Mouse (Mus musculus) midbrain, embryonic 15.5 days (tissue): Measurements from ENCODE around the gene Fn1. TPM values are rescaled to one million over a fixed set of nuclear protein-coding genes. Genes with fewer than 3 reads are reported as not detected.

Experiments used
- ATAC-seq: fragments of 200-750 bp; cut with Nextera tagmentation; replicated peaks from 2 replicates; pipeline ENCODE4 v1.8.0; 2017; ENCODE audit warnings: moderate TSS enrichment
- H3K27ac ChIP-seq: fragments of 300-500 bp; sonication (generic); 2 replicates; pipeline ENCODE4 v1.5.1; 2015; ENCODE audit warnings: mild to moderate bottlenecking, inconsistent platforms
- H3K27me3 ChIP-seq: fragments of 300-500 bp; sonication (generic); replicated peaks from 2 replicates; pipeline ENCODE4 v1.6.1; 2015; ENCODE audit warnings: inconsistent platforms
- H3K36me3 ChIP-seq: fragments of 300-500 bp; sonication (generic); replicated peaks from 2 replicates; pipeline ENCODE4 v1.6.1; 2015; ENCODE audit warnings: inconsistent platforms
- H3K4me1 ChIP-seq: fragments of 300-500 bp; sonication (generic); 2 replicates; pipeline ENCODE4 v1.6.1; 2015; ENCODE audit warnings: inconsistent platforms
- H3K4me2 ChIP-seq: fragments of 300-500 bp; sonication (generic); 2 replicates; pipeline ENCODE4 v1.6.1; 2015; ENCODE audit warnings: inconsistent platforms, mild to moderate bottlenecking, moderate library complexity
- H3K4me3 ChIP-seq: fragments of 300-500 bp; sonication (generic); 2 replicates; pipeline ENCODE4 v1.5.1; 2015; ENCODE audit warnings: mild to moderate bottlenecking, inconsistent platforms
- H3K9ac ChIP-seq: fragments of 300-500 bp; sonication (generic); 2 replicates; pipeline ENCODE4 v1.6.1; 2015; ENCODE audit warnings: mild to moderate bottlenecking, inconsistent platforms
- H3K9me3 ChIP-seq: fragments of 300-500 bp; sonication (generic); 2 replicates; pipeline ENCODE4 v1.6.1; 2016; ENCODE audit warnings: inconsistent platforms
- WGBS: fragments of 180-500 bp; shearing (Covaris S2); methylation state at CpG from one replicate; pipeline ENCODE4 v1.1.7; 2015; ENCODE audit warnings: mixed read lengths; 5-methylcytosine and 5-hydroxymethylcytosine counted together
- polyA plus RNA-seq: library from polyadenylated mRNA; unstranded; fragments of >200 nt; fragmentation: Nextera tagmentation; extraction: Ambion mirVana; gene quantifications from 2 replicates; pipeline ENCODE4 v1.2.1, GENCODE M21; 2015

Fn1 gene
- polyA plus RNA-seq, 1 experiment from 2014 or later = 41.2 TPM

DNA sequence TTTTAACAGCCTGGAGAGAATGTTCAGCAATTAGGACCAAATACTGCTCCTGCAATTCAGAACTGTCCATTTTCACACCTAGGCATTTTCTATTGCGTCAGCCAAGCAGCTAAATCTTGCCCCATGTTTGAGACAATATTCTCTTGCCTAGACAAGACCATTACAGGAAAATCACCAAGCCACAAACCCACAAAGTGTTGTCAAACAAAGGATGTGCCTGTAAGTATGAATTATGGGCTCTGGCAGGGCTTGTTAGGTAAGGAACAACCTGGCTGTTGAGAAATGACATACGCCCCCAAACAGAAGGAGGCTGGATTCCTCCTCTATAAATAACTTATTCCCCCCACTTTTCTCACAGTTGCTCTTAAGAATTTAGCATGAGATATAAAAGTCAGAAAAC is 31.5 kb downstream of the Fn1 start:
- no peak for ATAC-seq
- Histone ChIP-seq H3K4me1 (no peaks in the 10 kb centered on the region), H3K9me3 (no peaks in the 10 kb centered on the region), H3K4me2 (no peak overlapping the region), H3K9ac (no peak overlapping the region), H3K27me3 (0 out of 2 replicates have a peak, but pooled peaks cover 6% of the 10 kb centered on the region), H3K36me3 (no peaks in the 10 kb centered on the region), H3K27ac (no peak overlapping the region), H3K4me3 (no peak overlapping the region)
- 98% methylated on average over 2 of the region's 2 CpGs for WGBS

DNA sequence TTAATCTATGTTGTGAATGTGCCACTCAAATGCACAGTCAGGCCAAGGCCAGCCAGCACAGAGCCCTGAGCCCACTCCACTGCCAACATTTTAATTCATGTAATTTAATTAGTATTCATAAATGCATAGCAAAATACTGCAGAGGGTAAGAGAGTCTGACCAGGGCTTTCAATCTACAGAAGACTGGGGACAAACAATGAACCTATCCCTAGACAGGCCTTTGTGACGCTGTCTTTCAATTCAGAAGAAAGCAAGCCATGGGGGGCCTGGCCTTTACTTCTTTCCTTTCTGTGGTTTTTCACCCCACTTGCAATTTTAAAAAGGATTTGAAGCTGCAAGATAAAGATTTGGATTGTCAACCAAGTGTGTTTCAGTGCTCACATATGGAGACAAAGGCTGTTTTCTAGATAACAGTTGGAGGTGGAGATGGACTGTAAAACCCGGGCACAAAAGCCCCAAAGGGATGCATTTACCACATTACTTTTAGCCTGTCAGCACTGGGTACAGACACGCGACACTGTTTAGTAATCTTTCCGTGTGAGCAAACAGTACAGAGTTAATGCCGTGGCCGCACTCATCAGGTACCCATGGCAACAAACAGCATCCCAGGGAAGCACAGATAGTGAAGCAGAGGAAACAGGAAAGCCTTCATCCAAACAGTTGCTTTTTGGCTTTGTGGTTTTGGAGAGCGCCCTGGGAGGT is 38.3 kb downstream of the Fn1 start:
- peak overlapping the region; percentile 68 for H3K27ac ChIP-seq
- H3K4me3 ChIP-seq = no peak overlapping the region
- no peak overlapping the region for H3K9ac ChIP-seq
- peaks cover 17% of the 10 kb centered on the region for H3K4me1 ChIP-seq
- no peaks in the 10 kb centered on the region; the same call in 1 of the 2 replicates for H3K27me3 ChIP-seq
- no peaks in the 10 kb centered on the region for H3K36me3 ChIP-seq
- WGBS = 16% methylated on average over 8 of the region's 8 CpGs
- ATAC-seq = peak; percentile 96
- peak overlapping the region; percentile 17 for H3K4me2 ChIP-seq
- H3K9me3 ChIP-seq = no peaks in the 10 kb centered on the region

DNA sequence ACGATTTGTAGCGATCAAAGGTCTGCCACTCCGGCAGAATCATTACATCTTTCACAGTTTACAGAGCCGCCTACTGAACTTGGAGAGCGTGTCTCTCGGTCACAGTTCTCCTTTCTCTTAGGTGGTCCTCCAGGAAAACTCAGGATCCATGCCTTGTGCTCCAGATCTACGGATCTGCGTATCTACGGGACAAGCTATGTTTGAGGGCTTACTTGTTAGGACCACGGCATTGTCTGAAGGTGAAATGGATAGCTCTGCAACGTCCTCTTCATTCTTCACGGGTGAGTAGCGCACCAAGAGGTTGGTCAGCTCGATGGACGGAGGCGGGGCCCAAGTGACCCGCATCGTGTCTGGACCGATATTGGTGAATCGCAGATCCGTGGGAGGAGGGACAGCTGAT is 40.7 kb downstream of the Fn1 start:
- H3K4me1 ChIP-seq = peaks cover 17% of the 10 kb centered on the region
- H3K9ac ChIP-seq = no peak overlapping the region
- H3K27me3 ChIP-seq = no peaks in the 10 kb centered on the region; the same call in 1 of the 2 replicates
- no peaks in the 10 kb centered on the region for H3K36me3 ChIP-seq
- WGBS = 97% methylated on average over 21 of the region's 21 CpGs
- no peaks in the 10 kb centered on the region for H3K9me3 ChIP-seq
- no peak overlapping the region for H3K4me3 ChIP-seq
- no peak for ATAC-seq
- no peak overlapping the region for H3K4me2 ChIP-seq
- H3K27ac ChIP-seq = no peak overlapping the region

DNA sequence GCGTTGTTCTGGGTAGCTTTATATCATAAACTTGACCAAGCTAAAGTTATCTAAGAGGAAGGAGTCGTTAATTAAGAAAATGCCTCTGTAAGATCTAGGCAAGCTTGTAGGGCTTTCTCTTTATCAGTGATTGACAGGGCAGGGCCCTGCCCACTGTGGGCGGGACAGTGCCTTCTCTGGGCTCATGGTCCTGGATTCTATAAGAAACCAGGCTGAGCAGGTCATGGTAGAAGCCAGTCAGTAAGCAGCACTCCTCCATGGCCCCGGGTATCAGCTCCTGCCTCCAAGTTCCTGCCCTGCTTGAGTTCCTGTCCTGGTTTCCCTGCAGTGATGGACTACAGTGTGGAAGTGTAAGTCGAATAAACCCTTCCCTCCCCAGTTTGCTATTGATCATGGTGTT is 43.1 kb downstream of the Fn1 start:
- Histone ChIP-seq H3K4me2 (no peak overlapping the region), H3K4me1 (peaks cover 11% of the 10 kb centered on the region), H3K4me3 (no peak overlapping the region), H3K9me3 (no peaks in the 10 kb centered on the region), H3K27me3 (no peaks in the 10 kb centered on the region; the same call in 1 of the 2 replicates), H3K36me3 (no peaks in the 10 kb centered on the region), H3K27ac (no peak overlapping the region), H3K9ac (no peak overlapping the region)
- WGBS = 93% methylated on average over 5 of the region's 5 CpGs
- no peak for ATAC-seq

DNA sequence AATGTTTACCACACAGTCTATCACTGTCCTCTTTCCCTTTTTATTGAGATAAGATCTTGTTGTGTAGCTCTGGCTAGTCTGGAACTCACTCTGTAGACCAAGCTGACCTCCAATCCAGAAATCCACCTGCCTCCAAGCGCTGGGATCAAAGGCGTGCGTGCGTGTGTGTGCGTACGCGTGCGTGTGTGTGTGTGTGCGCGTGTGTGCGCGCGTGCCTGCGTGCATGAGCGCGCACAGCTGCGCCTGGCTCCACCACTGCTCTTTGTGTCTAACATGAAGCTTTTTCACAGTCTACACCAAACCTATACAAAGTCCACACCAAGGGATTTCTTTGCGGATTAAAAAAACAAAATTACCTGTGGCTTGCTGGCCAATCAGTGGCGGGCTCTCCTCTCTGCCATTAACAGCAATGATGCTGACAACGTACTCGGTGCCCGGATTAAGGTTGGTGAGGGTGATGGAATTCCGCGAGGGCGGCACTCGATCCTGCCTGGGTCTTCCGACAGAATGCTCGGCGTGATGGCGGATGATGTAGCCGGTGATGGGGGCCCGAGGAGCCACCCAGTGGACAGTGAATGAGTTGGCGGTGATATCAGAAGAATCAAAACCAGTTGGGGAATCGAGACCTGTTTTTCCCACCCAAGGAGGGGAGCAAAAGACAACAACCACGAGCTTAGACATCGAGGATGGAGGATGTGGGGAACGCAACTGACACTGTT is 43.8 kb downstream of the Fn1 start:
- H3K9ac ChIP-seq = no peak overlapping the region
- H3K36me3 ChIP-seq = no peaks in the 10 kb centered on the region
- H3K27me3 ChIP-seq = no peaks in the 10 kb centered on the region; the same call in 1 of the 2 replicates
- no peak overlapping the region for H3K27ac ChIP-seq
- WGBS = 97% methylated on average over 37 of the region's 37 CpGs
- no peaks in the 10 kb centered on the region for H3K9me3 ChIP-seq
- no peak for ATAC-seq
- H3K4me2 ChIP-seq = no peak overlapping the region
- H3K4me1 ChIP-seq = peaks cover 4% of the 10 kb centered on the region; the same call in 1 of the 2 replicates
- H3K4me3 ChIP-seq = no peak overlapping the region

DNA sequence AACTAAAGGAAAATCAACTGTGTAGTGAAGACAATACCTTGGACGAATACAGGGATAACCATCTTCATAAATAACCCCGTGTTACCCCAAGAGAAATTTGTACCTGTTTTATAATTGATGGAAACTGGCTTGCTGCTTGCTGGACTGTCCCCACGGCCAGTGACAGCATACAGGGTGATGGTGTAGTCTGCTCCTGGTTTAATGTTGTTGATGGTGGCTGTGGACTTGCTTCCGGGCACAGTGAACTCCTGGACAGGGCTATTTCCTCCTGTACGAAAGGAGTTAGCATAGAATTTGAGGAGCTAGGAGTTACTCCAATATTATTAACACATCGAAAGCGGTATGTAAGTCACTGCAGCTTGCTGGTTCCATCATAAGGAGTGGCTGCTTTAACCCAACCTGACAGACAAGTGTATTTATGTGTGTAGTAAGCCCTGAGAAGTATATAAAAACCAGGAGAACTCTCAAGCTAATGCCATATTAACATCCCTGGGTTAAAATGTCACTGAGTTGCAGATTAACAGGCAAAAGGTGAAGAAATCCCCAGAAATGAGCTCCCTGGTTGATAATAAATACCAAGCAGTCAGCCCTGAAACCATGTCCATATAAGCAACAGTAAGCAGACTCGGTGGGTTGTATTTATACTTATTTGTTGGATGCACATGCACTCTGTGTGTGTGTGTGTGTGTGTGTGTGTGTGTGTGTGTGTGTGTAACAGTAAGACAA is 46.2 kb downstream of the Fn1 start:
- Histone ChIP-seq H3K9me3 (no peaks in the 10 kb centered on the region), H3K27me3 (no peaks in the 10 kb centered on the region; the same call in 1 of the 2 replicates), H3K27ac (no peak overlapping the region), H3K36me3 (no peaks in the 10 kb centered on the region), H3K4me3 (no peak overlapping the region), H3K4me2 (no peak overlapping the region), H3K9ac (no peak overlapping the region), H3K4me1 (no peaks in the 10 kb centered on the region)
- no peak for ATAC-seq
- WGBS = 93% methylated on average over 8 of the region's 8 CpGs

DNA sequence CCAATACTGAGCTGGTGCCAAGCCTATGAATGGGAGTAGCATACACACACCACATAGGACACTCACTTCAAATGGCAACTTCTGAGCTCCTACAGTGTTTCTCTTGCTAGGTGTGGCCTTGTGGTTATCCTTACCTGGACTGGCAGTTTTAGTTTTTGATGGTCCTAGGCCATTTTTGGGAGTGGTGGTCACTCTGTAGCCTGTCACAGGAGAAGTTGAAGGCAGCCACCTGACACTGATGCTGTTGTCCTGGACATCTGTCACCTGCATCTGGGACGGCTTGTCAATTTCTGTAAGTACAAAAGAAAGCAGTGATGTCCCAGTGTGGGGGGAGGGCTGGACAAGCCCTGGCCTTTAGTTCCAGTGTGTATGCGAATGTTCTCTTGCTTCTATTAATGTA is 47.2 kb downstream of the Fn1 start:
- Histone ChIP-seq H3K4me2 (no peak overlapping the region), H3K9me3 (no peaks in the 10 kb centered on the region), H3K36me3 (no peaks in the 10 kb centered on the region), H3K27me3 (no peaks in the 10 kb centered on the region), H3K9ac (no peak overlapping the region), H3K4me1 (no peaks in the 10 kb centered on the region), H3K27ac (no peak overlapping the region), H3K4me3 (no peak overlapping the region)
- 88% methylated on average over 2 of the region's 2 CpGs for WGBS
- no peak for ATAC-seq

DNA sequence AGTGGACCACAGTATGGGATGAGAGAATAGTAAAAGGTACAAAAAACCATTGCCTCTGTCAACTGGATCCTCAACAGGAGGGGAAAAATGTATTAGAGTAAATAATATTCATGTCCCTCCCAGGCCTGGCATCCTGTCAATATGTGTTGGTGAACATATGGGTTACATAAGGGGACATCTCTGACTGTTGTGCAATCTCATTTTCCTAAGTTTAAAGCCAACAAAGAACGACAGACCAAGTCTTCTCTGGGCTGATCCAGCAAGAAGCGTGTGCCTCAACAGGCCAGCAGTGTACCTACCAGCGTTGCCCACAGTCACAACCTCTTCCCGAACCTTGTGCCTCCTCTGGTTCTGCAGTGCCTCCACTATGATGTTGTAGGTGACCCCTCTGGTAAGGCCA is 57.6 kb downstream of the Fn1 start:
- no peak overlapping the region for H3K9ac ChIP-seq
- no peak for ATAC-seq
- H3K27me3 ChIP-seq = no peaks in the 10 kb centered on the region
- H3K4me1 ChIP-seq = no peaks in the 10 kb centered on the region
- no peak overlapping the region for H3K27ac ChIP-seq
- no peak overlapping the region for H3K4me2 ChIP-seq
- H3K36me3 ChIP-seq = no peaks in the 10 kb centered on the region
- 92% methylated on average over 4 of the region's 4 CpGs for WGBS
- H3K4me3 ChIP-seq = no peak overlapping the region
- no peaks in the 10 kb centered on the region for H3K9me3 ChIP-seq

DNA sequence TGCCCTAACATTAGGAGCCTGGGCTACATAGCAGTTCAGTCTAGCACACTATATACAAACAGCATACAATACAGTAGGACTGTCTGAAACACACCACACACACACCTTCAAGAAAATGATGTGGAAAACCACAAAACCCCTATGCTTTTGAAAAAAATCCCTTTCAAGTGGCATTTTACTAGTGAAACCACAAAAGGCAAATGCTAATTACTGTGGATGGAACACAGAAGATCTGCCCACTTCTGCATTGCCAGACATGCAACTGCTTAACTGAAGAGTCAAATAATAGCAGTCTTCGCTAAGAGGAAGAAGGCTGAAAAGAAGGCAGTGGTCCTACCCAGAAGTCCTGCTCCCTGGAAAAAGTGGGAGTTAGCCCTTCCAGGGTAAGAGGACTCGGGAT is 58.7 kb downstream of the Fn1 start:
- no peak overlapping the region for H3K27ac ChIP-seq
- 85% methylated on average over 2 of the region's 2 CpGs for WGBS
- no peaks in the 10 kb centered on the region for H3K4me1 ChIP-seq
- H3K36me3 ChIP-seq = no peaks in the 10 kb centered on the region
- H3K27me3 ChIP-seq = no peaks in the 10 kb centered on the region
- no peaks in the 10 kb centered on the region for H3K9me3 ChIP-seq
- no peak overlapping the region for H3K4me2 ChIP-seq
- ATAC-seq = no peak
- H3K4me3 ChIP-seq = no peak overlapping the region
- H3K9ac ChIP-seq = no peak overlapping the region

DNA sequence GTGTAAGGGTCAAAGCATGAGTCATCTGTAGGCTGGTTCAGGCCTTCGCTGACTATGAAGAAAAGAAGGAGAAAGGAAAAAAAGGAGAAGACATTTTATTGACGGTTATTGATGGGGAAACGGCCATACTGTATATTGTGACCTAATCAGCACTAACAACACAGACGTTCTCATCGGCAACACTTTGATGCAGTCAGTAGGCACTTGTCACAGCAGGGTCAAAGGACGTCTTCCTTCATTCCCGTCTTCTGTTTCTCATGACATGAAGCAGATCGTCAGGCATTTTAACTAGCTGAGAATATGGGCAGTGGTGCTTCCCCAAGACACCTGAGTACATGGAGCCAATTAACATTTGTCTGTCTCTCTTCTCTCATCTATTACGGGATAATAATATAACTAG is 59.8 kb downstream of the Fn1 start:
- 93% methylated on average over 9 of the region's 9 CpGs for WGBS
- H3K27ac ChIP-seq = no peak overlapping the region
- no peaks in the 10 kb centered on the region for H3K36me3 ChIP-seq
- H3K9ac ChIP-seq = no peak overlapping the region
- H3K4me2 ChIP-seq = no peak overlapping the region
- H3K9me3 ChIP-seq = no peaks in the 10 kb centered on the region
- ATAC-seq = no peak
- H3K4me1 ChIP-seq = no peaks in the 10 kb centered on the region
- no peaks in the 10 kb centered on the region for H3K27me3 ChIP-seq
- no peak overlapping the region for H3K4me3 ChIP-seq

DNA sequence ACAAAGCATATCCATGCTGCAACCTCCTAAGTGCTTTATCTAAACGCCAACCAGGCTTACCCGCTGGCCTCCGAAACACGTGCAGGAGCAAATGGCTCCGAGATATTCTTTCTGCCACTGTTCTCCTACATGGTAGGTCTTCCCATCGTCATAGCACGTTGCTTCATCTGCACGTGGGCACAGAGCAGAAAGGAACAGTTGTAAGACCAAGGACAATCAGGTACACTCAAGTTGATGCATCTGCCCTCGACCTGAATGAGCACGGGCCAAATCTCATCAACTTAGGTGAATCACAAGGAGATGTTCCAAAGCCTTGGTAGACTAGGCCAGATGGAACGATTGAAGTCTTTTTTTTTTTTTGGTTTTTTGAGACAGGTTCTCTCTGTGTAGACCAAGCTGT is 63.0 kb downstream of the Fn1 start:
- Histone ChIP-seq H3K27me3 (no peaks in the 10 kb centered on the region), H3K36me3 (no peaks in the 10 kb centered on the region), H3K4me3 (no peak overlapping the region), H3K4me2 (no peak overlapping the region), H3K27ac (no peak overlapping the region), H3K9ac (no peak overlapping the region), H3K4me1 (no peaks in the 10 kb centered on the region), H3K9me3 (no peaks in the 10 kb centered on the region)
- no peak for ATAC-seq
- 97% methylated on average over 11 of the region's 11 CpGs for WGBS

DNA sequence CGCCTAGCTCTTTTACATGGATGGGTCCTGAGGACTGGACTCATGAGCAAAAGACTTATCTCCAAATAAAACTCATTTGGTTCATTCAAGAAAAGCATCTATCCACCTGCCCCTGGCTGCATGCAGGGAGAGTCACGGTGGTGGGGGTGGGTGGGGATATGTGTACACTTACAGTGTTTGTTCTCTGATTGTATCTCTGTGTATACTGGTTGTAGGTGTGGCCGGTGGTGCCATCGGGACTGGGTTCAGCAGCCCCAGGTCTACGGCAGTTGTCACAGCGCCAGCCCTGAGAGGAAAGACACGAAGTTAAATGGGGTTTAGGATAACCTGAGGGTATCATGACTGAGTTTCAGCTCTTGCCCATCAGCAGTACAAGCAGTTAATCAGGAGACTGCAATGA is 66.3 kb downstream of the Fn1 start:
- Histone ChIP-seq H3K4me3 (no peak overlapping the region), H3K36me3 (no peaks in the 10 kb centered on the region), H3K9ac (no peak overlapping the region), H3K9me3 (no peaks in the 10 kb centered on the region), H3K27ac (no peak overlapping the region), H3K4me2 (no peak overlapping the region), H3K27me3 (no peaks in the 10 kb centered on the region), H3K4me1 (no peaks in the 10 kb centered on the region)
- 91% methylated on average over 7 of the region's 7 CpGs for WGBS
- ATAC-seq = no peak
